Mouse (Mus musculus): Measurements from ENCODE around the gene Ctc1. TPM values are rescaled to one million over a fixed set of nuclear protein-coding genes. Genes with fewer than 3 reads are reported as not detected.

The Ctc1 gene
- total and polyA plus RNA-seq, 3 experiments, result 10.7 to 21.5 (median 15.7) TPM

DNA sequence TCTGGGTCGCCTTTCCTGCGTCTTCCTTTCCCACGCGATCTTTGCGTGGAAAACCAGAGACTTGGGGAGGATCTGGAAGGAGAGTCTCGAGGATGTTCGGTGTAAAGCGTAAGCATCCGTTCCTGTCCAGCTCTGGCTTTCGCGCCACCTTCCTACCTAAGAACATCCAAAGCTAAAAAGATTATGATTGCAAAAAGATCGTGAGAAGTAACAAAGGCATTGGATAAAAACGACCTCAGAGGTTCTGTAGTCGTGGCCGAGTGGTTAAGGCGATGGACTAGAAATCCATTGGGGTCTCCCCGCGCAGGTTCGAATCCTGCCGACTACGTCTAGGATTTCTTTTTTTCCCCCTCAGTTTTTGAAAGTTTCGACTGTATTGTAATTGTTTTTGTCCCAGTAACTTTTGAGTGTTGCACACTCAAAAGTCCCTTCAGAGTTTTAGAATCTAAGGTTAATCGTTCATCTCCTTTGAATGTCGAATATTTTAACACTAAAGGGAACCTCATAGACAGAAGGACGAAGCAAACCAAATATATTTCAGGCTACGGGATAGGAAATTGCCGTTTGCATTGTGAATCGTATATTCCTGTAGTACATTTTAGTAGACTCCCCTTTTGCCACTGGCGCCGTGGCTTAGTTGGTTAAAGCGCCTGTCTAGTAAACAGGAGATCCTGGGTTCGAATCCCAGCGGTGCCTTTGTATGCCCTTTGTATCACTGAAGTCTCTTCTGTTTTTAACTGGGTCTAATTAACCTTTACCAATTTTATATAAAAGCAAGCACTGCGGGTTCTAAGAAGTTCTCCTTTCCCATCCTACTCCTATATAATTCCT lies 21.7 kb downstream of the Ctc1 start:
- DNase-seq, result peak; percentile 86 to 87
- H3K9ac ChIP-seq (ENCODE audit: low read depth, low read length), result peak overlapping the region; percentile 24
- H3K4me1 ChIP-seq (ENCODE audit: control insufficient read depth, insufficient read depth, low read length), result peaks cover 10% of the 10 kb centered on the region
- peak overlapping the region; percentile 62 for H3K4me3 ChIP-seq
- WGBS, result 1% methylated on average over 34 of the region's 34 CpGs
- 0 out of 2 replicates have a peak, but pooled peaks have one; percentile 25 for TF ChIP-seq EP300 (IDR thresholded peaks at IDR 0.05; ENCODE audit: insufficient read depth, low read depth, low read length)
- TF ChIP-seq POLR2A (IDR thresholded peaks at IDR 0.05; ENCODE audit: insufficient read depth, low read depth, low read length), result no peak
- TF ChIP-seq CTCF (IDR thresholded peaks at IDR 0.05), result no peak
- intact Hi-C loops (cut with DNase I), result loop anchor here (2.0 to 5.0 kb wide), 2 partner anchors 70 to 133 kb away; partner anchors contain the start of gene Slc25a35
- H3K27ac ChIP-seq, result peak overlapping the region; percentile 81
- H3K79me2 ChIP-seq (replicated peaks; ENCODE audit: control insufficient read depth, insufficient read depth, low read length), result no peaks in the 10 kb centered on the region
- H3K36me3 ChIP-seq (ENCODE audit: control insufficient read depth, insufficient read depth, low read length), result no peaks in the 10 kb centered on the region
- H3K27me3 ChIP-seq (ENCODE audit: control insufficient read depth, insufficient read depth, low read length), result no peaks in the 10 kb centered on the region

DNA sequence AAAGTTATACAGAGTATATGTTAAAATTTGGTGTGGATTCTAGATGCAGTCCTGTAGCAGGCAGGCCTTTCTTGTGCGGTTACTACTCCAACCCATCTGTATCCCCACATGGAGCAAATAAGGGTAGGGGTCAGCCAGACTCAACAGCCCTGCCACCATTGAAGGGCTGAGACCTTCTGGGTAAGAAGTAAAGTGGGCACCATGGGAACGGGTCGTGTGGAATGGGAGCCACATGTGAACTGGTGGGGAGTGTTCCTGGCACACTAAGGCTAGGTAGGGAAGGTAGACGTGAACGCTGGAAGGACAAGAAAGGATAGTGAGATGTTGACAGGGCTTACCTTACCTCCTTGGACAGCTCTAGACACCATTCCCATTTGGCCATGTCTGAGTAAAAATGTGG lies 22.5 kb downstream of the Ctc1 start:
- H3K27ac ChIP-seq, result no peak overlapping the region
- TF ChIP-seq EP300 (IDR thresholded peaks at IDR 0.05; ENCODE audit: insufficient read depth, low read depth, low read length) (no peak), POLR2A (IDR thresholded peaks at IDR 0.05; ENCODE audit: insufficient read depth, low read depth, low read length) (no peak), CTCF (IDR thresholded peaks at IDR 0.05) (no peak)

DNA sequence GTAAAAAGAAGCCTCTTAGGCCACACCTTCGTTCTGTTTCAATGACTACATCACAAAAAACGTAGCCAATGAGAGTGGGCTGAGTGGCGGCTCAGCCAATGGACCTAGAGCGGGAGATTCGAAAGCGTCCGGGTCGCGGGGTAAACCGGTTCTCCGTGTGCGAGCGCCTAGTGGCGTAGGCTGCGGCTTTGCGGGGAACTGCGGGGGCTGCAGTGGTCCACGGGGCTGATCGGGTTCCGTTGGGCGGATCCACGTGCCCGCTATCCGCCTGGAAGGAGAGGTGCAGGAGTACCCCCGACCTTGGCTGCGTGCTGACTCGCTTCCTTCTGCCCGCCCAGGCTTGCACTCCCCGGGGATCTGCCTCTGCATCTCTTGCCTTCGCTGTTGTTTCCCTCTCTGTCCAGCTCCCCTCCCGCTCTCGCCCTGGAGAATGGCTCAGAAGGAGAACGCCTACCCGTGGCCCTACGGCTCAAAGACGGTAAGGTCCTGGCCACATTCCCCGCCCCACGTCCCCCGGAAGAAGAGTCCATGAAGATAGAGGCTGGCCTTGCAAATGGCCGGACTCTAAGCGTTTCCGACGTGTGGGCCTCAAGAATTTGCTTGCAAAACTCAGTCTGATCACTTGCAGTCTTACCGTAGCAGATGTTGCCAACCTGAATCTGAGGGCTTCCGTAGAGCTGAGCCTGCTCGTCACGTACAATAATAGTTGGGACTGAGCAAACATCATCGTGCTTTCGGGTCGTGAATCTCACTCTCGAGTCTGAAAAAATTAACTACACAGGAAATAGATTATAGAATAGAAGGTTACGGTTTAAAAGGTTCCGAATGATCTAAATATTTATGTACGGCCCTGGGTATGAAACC lies 30.1 kb downstream of the Ctc1 start, which contains the start of gene Aurkb:
Gene Aurkb, plus strand, starts transcription at position 117 of the 864 bp plus-strand sequence.
- no peaks in the 10 kb centered on the region for H3K27me3 ChIP-seq (ENCODE audit: control insufficient read depth, insufficient read depth, low read length)
- intact Hi-C loops (cut with DNase I), result no loop called here
- H3K79me2 ChIP-seq (replicated peaks; ENCODE audit: control insufficient read depth, insufficient read depth, low read length), result no peaks in the 10 kb centered on the region
- peak within 1 kb of the TSS; percentile 70 for H3K4me3 ChIP-seq
- peaks cover 1% of the 10 kb centered on the region; the same call in 1 of the 2 replicates for H3K4me1 ChIP-seq (ENCODE audit: control insufficient read depth, insufficient read depth, low read length)
- TF ChIP-seq POLR2A (IDR thresholded peaks at IDR 0.05; ENCODE audit: insufficient read depth, low read depth, low read length) (0 out of 2 replicates have a peak, but pooled peaks have one; percentile 23), EP300 (IDR thresholded peaks at IDR 0.05; ENCODE audit: insufficient read depth, low read depth, low read length) (no peak), CTCF (IDR thresholded peaks at IDR 0.05) (peak; percentile 47)
- H3K9ac ChIP-seq (ENCODE audit: low read depth, low read length), result peak within 1 kb of the TSS; percentile 63
- WGBS, result under 1% methylated on average over 54 of the region's 54 CpGs
- DNase-seq, result peak; percentile 79 to 83
- no peak within 1 kb of the TSS for H3K27ac ChIP-seq
- no peaks in the 10 kb centered on the region for H3K36me3 ChIP-seq (ENCODE audit: control insufficient read depth, insufficient read depth, low read length)

More for the DNA sequence above, 22.5 kb downstream of the Ctc1 start:
- WGBS, result 81% methylated on average over 5 of the region's 5 CpGs
- H3K4me3 ChIP-seq, result no peak overlapping the region
- H3K27me3 ChIP-seq (ENCODE audit: control insufficient read depth, insufficient read depth, low read length), result no peaks in the 10 kb centered on the region
- DNase-seq, result no peak
- H3K9ac ChIP-seq (ENCODE audit: low read depth, low read length), result no peak overlapping the region
- no peaks in the 10 kb centered on the region for H3K36me3 ChIP-seq (ENCODE audit: control insufficient read depth, insufficient read depth, low read length)
- no peaks in the 10 kb centered on the region for H3K79me2 ChIP-seq (replicated peaks; ENCODE audit: control insufficient read depth, insufficient read depth, low read length)
- peaks cover 10% of the 10 kb centered on the region for H3K4me1 ChIP-seq (ENCODE audit: control insufficient read depth, insufficient read depth, low read length)
- intact Hi-C loops (cut with DNase I), result loop anchor here (5.0 kb wide), 1 partner anchor 71 kb away; the partner anchor contains the start of gene Slc25a35

DNA sequence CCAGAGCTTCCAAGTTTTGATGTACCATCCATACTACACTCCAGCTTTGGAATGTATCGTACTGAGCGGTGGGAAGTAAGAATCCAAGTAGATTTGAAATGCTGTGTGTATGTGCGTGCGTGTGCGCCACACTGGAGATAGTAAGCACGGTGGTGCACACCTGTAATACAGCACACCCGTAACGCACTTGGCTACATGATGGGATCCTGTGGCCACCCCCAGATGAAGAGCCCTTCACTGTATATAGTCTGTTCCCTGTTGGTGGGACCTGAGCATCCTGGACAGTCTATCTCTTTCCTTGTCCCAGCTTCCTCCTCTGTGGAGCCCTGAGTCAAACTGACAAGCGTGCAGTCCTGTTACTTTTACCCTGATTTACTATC lies 30.7 kb downstream of the Ctc1 start:
- Histone ChIP-seq H3K27ac (no peak overlapping the region), H3K4me3 (peak overlapping the region; percentile 70; the same call in 1 of the 2 replicates), H3K9ac (ENCODE audit: low read depth, low read length) (no peak overlapping the region), H3K27me3 (ENCODE audit: control insufficient read depth, insufficient read depth, low read length) (no peaks in the 10 kb centered on the region), H3K36me3 (ENCODE audit: control insufficient read depth, insufficient read depth, low read length) (no peaks in the 10 kb centered on the region), H3K4me1 (ENCODE audit: control insufficient read depth, insufficient read depth, low read length) (peaks cover 1% of the 10 kb centered on the region; the same call in 1 of the 2 replicates), H3K79me2 (replicated peaks; ENCODE audit: control insufficient read depth, insufficient read depth, low read length) (no peaks in the 10 kb centered on the region)
- 18% methylated on average over 9 of the region's 9 CpGs for WGBS
- TF ChIP-seq CTCF (IDR thresholded peaks at IDR 0.05) (no peak), EP300 (IDR thresholded peaks at IDR 0.05; ENCODE audit: insufficient read depth, low read depth, low read length) (no peak), POLR2A (IDR thresholded peaks at IDR 0.05; ENCODE audit: insufficient read depth, low read depth, low read length) (no peak)
- intact Hi-C loops (cut with DNase I), result no loop called here
- no peak for DNase-seq

DNA sequence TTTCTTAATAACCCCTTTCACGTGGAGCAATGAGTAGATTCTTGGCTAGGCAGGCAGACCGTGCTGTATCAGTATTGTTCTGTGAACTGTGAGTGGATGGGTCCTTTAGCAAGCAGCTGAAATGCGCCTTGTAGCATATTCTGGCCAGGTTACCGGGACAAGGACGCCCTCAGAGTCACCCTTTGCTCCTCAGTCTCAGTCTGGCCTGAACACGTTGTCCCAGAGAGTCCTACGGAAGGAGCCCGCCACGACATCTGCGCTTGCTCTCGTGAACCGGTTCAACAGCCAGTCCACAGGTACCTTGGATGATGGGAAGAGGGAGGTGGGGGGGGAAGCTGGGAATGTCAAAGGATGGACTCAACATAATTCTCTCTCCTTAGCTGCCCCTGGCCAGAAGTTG lies 31.9 kb downstream of the Ctc1 start:
- no peak overlapping the region for H3K4me3 ChIP-seq
- no peak overlapping the region for H3K27ac ChIP-seq
- intact Hi-C loops (cut with DNase I), result no loop called here
- H3K79me2 ChIP-seq (replicated peaks; ENCODE audit: control insufficient read depth, insufficient read depth, low read length), result no peaks in the 10 kb centered on the region
- no peaks in the 10 kb centered on the region for H3K36me3 ChIP-seq (ENCODE audit: control insufficient read depth, insufficient read depth, low read length)
- no peak for DNase-seq
- H3K27me3 ChIP-seq (ENCODE audit: control insufficient read depth, insufficient read depth, low read length), result no peaks in the 10 kb centered on the region
- H3K9ac ChIP-seq (ENCODE audit: low read depth, low read length), result no peak overlapping the region
- no peak for TF ChIP-seq CTCF (IDR thresholded peaks at IDR 0.05)
- no peak for TF ChIP-seq POLR2A (IDR thresholded peaks at IDR 0.05; ENCODE audit: insufficient read depth, low read depth, low read length)
- no peak for TF ChIP-seq EP300 (IDR thresholded peaks at IDR 0.05; ENCODE audit: insufficient read depth, low read depth, low read length)
- WGBS, result 86% methylated on average over 12 of the region's 12 CpGs
- H3K4me1 ChIP-seq (ENCODE audit: control insufficient read depth, insufficient read depth, low read length), result peaks cover 1% of the 10 kb centered on the region; the same call in 1 of the 2 replicates
